Mouse (Mus musculus) heart, adult 9 months (tissue): ENCODE measurements around the gene Bco2.

Experiments
- DNase-seq, 2 experiments: peaks; one replicate each; pipeline ENCODE4 v3.0.0; 2022; ENCODE audit warnings: low spot score in 2 of 2

The Bco2 gene

DNA sequence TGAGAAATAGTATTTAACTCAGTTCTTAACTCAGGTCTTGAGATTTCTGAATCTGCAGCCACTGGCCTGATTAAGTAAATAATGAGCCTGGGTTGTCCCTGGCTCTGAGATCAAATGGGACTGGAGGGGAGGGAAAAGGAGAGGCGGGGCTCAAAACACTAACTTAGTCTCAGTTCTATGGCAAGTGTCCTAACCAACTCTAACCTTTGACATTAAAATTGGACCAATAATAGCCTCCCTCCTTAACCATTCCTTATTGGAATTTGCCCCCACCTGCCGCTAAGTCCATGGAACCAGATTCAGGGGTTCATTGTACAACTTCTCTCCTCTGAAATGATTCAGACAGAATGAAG, at the start of gene Bco2:
Gene Bco2 (minus strand): TSS at position 88 of the 353 bp plus-strand sequence.
- DNase-seq: no peak

DNA sequence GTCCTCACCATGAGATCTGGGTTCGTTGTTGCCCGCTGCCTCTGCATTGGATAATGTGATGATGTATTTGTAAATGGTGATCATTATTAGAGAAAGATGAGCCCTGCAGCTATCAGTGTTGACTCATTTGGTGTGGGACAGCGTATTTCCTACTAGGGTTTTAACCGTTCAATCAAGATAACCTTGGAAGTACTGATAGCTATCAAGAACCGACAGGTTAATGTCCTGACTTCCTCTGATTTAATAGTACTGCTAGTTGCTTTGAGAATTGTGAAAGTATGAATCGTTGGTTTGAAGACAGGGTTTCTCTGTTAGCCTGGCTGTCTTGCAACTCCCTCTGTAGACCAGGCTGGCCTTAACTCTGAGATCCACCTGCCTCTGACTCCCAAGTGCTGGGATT, 49.4 kb upstream of the Bco2 start:
- DNase-seq: no peak

DNA sequence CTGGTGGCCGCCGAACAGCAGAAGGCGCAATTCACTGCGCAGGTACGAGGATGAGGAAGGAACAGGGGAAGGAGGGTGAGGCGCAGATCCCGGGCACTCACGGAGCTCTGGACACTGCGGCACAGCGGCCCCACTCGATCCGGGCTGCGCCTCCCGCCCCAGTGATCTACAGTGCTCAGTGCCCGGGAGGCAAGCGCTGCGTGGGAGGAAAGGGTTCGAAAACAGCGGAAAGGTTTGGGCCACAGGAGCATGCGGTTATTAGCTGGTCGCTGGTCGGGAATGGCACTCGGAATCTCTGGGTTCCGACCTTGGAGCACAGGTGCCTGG, 49.0 kb upstream of the Bco2 start:
- no peak for DNase-seq

DNA sequence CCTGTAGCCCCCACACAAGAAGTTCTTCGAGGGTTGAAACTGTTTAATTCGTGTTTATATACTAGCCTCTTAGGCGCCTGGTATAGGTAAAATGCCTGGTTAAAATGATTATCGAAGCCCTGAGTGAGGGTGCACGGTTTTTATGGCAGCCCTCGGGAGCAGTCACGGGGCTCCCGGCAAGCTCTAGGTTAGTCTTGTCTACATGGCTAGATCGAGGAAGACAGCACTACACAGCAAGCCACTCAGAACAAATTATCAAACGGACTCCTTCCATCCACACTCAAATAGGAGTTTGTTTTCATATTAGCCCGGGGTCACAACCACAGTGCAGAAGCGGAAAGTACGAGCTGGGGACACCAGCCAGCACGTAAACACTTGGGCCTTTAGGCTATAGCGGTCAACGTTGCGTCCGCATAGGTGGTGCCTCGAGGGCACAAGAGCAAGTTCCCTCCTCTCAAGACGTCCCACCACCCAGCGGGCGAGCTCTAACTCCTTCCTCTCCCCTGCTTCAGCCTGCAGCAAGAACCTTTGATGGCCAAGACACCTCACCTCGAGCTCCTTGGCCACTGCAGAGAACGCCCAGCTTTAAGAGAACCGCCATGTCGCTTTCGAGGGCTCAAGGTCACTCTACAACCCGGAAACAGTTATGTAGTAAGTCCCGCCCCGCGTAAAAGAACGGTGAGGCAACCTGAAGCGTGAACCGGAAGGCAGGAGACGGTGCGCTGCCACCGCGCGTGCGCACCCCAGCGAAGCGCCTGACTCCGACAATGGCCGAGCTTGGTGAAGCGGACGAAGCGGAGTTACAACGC, 48.4 kb upstream of the Bco2 start, which contains the start of the genes Sdhd and Timm8b:
Gene Sdhd (minus strand): TSS at position 624 of the 809 bp plus-strand sequence.
Gene Timm8b (plus strand): TSS at position 722 of the 809 bp plus-strand sequence.
- peak; percentile 92 to 95 for DNase-seq

DNA sequence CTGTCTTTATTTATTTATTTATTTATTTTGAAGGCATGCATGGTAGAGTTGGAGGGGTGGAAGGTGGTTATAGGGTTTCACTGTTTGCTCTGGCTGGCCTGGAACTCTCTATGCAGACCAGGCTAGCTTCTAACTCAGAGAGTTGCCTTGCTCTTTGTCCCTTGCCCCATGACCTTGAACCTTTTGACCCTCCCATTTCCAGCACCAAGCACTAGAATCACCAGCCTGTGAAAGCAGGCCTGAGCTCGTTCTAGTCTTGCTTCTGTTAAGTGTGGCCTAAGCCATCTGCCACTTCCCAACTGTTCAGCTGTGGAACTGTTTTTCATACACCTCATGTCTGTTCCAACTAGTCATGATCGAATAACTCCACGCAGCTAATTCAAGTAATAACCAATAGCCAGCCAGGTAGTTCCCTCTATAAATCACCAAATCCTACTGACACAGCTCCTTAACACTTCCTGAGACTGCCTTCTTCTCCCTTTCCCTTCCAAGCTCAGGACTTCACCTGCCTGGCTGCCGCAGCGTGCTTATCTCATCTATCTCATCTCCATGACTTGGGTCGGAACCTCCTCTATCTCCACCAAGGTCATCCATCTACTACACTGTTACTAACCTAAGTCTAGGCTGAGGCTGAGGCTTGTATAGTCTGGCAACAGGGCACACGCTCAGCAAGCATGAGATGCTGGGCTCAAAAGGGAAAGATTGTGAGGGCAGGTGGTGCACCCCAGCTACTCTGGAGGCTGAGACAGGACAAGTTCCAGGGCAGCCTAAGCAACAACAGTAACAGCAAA, 47.3 kb upstream of the Bco2 start:
- DNase-seq: no peak

GRCm38 (mm10) chr9:50601536-50601935, 46.6 kb upstream of the Bco2 start:
- no peak for DNase-seq

DNA sequence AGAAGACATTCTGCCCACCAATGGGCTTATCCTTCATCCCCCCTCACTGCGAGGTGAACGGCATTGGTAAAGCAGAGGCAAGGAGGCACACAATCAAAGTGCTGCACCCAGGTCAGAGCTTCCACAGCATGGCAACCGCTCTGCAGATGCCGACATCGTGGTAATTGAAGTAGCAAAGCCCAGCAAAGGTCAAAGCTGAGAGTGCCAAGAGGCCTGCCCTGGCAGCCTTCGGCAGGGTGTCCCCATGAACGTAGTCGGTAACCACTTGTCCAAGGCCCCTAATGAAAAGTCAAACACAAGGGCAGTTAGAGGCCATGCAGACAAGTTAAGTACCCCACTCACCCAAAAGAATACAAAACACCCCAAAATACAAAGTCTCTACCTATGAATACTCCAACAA, 42.0 kb upstream of the Bco2 start:
- DNase-seq: no peak

DNA sequence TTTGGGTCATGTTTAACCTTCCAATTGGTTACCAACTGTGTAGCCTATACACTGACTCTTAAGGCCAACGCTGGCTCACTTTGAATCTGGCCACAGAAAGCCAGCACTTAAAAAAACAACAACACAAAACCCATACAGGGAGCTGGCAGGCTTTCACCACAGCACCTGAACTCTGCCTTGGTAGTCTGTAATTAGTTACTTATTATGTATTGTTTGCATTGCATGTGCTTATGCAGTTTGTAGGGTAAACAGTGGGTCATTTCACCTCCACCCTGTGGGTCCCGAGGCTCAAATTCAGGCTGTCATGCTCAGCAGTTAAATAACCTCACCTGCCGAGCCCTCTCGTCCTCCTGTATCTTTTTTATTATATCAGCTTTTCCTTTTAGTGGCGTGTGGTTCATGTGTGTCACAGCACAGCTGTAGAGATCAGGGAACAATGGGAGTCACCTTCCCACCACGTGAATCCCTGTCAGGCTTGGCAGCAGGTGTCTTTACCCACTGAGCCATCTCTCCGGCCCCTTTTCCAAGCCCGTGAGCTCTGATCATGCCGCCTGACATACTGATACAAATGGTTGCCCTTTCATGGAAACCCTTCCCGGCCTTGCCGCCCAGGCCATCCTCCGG, 39.9 kb upstream of the Bco2 start:
- no peak for DNase-seq

DNA sequence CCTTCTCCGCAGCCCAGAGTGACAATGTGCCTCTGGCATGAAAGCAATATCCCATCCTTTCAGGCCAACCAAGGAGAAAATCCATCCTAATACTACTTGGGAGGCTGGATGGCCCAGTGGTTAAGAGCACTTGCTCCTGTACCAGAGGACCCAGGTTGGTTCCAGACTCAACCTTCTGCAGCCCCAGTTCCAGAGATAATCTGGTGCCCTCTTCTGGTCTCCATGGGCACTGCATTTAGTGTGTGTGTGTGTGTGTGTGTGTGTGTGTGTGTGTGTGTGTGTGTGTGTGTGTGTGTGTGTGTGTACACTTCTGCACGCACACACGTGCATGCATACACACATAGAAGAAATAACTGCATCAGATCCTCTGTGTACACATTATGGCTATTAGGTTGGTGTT, 38.6 kb upstream of the Bco2 start:
- no peak for DNase-seq

GRCm38 (mm10) chr9:50592955-50593354, 38.0 kb upstream of the Bco2 start:
- DNase-seq: no peak

DNA sequence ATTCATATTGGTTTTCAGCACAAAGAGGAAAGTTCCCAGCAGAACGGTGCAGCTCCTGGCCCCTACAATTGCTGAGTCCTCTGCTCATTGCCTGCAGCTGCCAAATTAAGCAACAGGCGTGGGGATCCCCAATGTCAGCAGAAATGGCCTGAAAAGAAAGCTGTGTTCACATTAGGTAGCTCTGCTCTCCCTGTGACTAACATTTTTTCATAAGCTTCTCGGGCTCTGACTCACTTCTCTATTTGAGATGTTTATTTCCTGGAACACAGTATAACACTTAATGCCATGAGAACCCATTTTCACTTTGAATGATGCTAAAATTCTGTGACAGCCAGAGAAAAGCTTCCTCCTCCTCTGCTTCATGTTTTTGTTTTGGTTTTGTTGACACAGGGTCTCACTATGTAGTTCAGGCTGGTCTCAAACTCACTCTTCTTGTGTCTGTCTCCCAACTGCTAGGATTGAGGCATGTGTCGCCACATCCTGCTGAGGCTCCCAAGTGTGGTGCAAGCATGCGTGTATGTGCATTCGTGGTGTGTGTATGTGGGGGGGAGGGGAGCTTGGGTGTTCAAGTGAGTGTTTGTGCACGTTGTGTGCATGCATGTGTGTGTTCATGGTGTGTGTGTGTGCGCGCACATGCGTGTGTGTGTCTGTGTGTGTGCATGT, 36.0 kb upstream of the Bco2 start:
- DNase-seq: no peak

GRCm38 (mm10) chr9:50586955-50587354, 32.0 kb upstream of the Bco2 start:
- DNase-seq: no peak

- DNase-seq: no peak
These were observed 30.3 kb upstream of the Bco2 start for GRCm38 (mm10) chr9:50585145-50585818.

DNA sequence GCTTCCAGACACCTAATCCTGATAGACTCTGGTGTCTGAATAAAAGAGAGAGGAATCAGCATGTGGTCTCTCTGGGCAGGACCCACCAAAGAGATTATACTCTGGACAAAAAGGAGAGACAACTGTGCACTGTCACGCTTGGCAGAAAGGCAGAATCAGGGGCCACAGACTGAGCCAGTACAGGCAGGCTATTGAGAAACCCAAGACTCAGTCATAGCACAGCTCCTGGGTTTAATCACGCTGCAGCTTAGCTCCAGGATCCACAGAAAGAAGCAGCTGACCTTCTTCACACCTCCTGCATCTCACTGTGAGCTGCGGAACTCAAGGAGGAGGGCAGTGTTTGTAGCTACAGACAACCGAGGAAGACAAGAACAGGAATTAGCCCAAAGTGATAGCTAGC, 25.4 kb upstream of the Bco2 start:
- no peak for DNase-seq

DNA sequence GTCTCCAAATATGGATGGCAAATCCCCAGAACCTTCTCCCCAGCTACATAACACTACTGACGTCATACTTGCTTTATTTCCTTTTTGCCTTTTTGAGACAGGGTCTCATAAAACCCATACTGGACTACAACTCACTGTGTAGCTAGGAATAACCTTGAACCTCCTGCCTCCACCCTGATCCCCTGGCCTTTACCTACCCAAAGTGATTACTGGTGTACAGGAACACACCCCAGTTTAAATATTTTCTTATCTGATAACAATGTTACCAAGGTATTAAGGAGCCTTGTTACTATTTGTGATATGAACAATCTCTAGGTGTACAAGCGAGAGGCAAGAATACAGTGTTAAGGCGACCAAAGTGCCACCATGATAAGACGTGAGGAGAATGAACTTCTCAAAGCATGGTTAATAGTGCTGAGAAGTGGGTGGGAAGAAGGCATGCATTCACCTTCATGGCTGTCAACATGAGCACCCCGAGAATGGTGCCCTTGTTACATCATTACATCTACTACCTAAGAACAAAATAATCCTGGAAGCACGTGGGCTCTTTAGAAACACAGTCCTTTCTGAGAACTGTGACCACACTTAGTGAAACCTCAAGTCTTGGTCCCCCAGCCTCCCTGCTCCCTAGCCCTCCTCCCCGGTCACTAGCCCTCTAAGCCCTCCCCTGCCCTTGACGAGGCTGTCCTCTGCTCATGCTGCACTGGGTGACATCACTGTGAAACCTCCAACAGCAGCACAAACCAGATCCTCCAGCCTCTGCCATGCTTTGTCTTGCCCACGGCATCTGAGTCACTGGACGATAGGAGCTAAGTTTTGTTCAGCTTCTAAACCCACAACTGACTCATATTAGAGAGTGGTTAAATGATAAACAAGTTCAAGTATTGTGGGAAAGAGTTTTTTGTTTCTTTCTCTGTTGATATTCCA, 14.9 kb upstream of the Bco2 start:
- no peak for DNase-seq

DNA sequence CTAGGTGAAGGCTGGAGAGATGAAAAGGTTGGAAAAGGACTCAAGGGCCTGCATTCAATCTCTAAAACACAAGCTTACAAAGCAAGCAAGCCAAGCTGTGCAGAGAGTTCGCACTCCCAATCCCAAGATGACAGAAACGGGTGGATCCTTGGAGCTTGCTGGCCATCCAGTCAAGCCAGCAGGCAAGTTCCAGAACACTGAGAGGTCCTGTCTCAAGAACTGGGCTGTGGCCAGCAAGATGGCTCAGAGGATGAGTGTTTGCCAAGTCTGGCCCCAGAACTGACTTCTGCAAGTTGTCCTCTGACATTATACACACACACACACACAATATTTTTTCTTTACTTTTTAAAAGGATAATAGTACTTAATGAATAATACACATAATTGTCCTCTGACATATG, 12.9 kb upstream of the Bco2 start:
- DNase-seq: no peak

- DNase-seq: no peak
These were observed 12.4 kb upstream of the Bco2 start for GRCm38 (mm10) chr9:50567372-50567771.

DNA sequence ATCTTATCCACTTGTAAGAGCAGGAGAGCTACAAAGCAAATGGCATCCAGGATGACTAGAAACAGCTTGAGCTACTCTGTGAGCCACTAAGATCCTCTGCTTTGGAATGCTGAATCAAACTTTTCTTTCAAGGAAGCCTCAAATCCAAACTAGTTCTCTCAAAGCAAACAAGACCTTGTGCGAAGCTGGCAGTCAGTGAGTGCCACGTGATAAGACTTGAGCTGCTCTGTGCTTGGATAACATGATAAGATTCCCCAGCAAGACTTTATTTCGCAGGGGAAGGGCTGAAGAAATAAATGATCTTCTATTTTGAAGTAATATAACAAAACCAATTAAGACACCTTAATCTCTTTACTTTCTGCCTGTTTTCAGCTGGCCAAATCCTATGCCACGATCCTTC, 11.0 kb upstream of the Bco2 start:
- DNase-seq: no peak

DNA sequence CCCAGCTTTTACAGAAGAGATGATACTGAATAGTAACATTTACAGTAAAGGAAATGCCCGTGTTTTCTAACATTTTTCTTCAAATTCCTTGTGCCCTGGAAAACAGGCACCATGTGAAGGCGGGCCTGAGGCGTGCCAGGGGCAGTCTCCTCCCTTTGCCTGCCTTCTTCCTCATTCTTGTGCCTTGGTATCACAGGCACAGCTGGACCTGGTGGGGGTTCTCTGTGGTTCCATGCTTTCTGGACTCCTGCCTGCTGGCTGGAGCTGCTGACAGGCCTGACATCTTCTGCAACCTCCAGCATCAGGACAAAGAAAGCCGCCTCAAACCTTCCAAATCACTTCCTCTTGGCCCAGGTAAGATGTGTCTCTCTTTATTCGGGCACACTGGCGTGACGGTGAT, 10.2 kb upstream of the Bco2 start:
- peak in 1 of 2 experiments; percentile 16 for DNase-seq

GRCm38 (mm10) chr9:50561918-50562360, 7.0 kb upstream of the Bco2 start:
- DNase-seq: no peak
